Mouse (Mus musculus) left cerebral cortex, postnatal 36 days (tissue): Measurements from ENCODE around the gene Rftn2. TPM values are rescaled to one million over a fixed set of nuclear protein-coding genes. Genes with fewer than 3 reads are reported as not detected.

Source experiments
- DNase-seq, 2 experiments: peaks; one replicate each; pipeline ENCODE4 v3.0.0; 2021 to 2022; ENCODE audit warnings: low spot score in 2 of 2, mixed read lengths in 1 of 2
- intact Hi-C: fragments of 180-260 bp; cut with DNase I; formaldehyde crosslinking; loops from one replicate; pipeline ENCODE4 v1.15.1; 2025
- total RNA-seq, 2 experiments: library from RNA; stranded (reverse); gene quantifications; 2 replicates each; pipeline ENCODE4 v1.2.3; 2021

The Rftn2 gene
- total RNA-seq, result 10 to 100 TPM; 19.8 to 22.9 TPM

DNA sequence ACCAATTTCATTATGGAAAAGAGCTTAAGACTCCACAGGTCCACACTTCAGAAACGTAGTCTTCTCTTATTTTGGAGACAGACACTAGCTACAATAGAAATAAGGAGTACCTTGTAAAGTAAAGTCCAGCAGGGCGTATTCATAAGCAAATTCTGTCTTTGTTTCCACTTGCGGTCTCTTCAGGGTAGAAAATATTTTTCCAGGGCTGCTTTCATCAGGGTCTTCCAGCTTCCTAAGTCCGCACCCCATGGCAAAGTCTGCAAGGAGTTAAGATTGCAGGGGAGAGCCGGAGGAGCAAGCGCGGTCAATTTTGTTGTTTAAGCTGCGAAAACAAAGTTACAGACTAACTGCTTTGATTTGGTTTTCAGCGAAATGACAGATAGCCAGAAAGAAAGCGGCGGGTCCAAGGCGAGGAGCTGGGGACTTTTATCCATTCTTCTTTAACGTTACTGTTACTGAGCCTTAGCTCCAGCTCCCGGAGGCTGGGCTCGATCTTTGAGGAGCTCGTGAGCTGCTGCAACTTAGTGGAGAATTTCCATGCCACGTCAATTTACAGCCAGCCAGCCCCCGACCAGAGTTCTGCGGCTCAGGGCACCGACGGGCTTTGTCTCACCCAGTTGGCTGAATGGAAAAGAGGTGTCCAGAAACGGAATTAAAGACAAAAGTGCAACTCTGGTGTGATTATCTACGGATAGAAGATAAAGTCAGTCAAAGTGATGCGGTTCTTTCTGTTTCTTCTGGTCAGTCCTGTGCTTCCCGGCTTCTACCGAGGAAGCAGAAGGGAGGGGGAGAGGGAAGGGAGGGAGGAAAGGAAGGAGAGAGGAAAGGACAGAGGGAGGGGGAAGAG, at the start of gene Rftn2:
Gene Rftn2 (minus strand): TSS at position 772 of the 847 bp plus-strand sequence.
- no peak for DNase-seq
- intact Hi-C loops, result loop anchor here (5.0 kb wide), 1 partner anchor 34 kb away; no protein-coding TSS in a partner anchor

DNA sequence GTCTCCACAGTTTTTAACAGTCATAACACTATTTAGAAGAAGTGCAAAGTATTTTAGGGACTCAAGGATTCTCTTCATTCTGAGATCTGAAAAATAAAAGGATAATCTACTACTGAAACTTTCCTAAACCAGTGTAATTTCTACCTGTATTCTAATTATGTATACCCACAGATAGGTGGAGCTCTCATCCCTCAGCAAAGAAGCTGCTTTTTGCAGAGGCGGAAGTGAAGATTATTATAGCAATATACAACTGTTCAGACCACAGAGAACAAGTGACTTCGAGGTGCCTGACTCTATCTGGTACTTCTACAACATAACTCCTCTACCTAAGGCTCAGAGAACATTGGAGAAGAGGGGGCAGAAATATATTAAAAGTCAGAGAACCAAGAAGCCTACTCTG, 38.9 kb upstream of the Rftn2 start:
- intact Hi-C loops, result no loop called here
- no peak for DNase-seq

- intact Hi-C loops, result no loop called here
- no peak for DNase-seq
These were observed 37.8 kb upstream of the Rftn2 start for GRCm38 (mm10) chr1:55264385-55264784.

DNA sequence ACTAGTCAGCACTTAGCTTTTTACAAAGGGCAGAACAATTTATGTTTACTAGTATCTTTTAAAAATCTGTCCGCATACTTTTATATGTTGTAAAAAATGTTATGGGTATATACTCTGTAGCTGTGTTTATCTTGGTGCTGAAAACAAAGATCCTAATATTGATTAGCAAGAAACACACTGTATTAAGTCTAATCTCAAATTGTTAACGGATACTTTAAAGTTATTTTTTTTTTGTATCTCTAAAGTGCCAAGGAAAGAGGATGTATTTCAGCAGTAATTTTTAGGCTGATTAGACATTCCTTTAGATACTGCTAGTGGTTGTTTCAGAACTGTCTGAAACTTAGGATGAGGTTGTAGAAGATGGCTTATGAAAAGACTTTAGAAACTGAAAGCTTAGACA, 19.8 kb upstream of the Rftn2 start:
- intact Hi-C loops, result no loop called here
- no peak for DNase-seq

- no peak for DNase-seq
- intact Hi-C loops, result loop anchor here (5.0 kb wide), 2 partner anchors 152 to 633 kb away; partner anchors contain the start of genes Hspd1 and Hspe1
These were observed 12.7 kb upstream of the Rftn2 start for GRCm38 (mm10) chr1:55239237-55239636.

DNA sequence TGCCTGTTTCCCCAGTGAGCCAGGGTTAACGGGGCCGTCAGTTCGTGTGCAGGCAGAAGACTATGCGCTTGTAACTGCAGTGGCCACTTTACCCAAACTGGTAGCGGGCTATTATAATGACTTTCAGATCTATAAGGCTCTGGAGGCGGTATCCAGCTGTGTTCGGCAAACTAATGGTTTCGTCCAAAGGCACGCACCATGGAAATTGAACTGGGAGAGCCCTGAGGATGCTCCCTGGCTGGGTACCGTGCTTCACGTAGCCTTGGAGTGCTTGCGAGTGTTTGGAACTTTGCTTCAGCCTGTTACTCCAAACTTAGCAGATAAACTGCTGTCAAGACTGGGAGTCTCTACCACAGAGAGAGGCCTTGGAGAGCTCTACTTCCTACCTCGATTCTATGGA, 11.9 kb upstream of the Rftn2 start:
- intact Hi-C loops, result loop anchor here (1.0 to 5.0 kb wide), 3 partner anchors 145 to 634 kb away; partner anchors contain the start of genes Hspd1 and Hspe1

DNA sequence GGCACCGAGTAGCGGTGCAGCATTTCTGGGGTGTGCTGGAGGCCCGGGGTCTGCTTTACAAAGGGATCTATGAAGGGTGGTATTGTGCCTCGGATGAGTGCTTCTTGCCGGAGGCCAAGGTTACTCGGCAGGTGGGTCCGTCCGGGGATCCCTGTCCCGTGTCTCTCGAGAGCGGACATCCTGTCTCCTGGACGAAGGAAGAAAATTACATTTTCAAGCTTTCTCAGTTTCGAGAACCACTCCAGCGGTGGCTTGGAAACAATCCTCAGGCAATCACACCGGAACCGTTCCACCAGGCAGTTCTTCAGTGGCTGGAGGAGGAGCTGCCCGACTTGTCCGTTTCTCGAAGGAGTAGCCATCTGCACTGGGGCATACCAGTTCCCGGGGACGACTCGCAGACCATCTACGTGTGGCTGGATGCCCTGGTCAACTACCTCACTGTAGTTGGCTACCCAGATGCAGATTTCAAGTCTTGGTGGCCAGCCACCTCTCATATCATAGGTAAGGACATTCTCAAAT, 11.1 kb upstream of the Rftn2 start:
- intact Hi-C loops, result loop anchor here (1.0 to 5.0 kb wide), 4 partner anchors 107 to 635 kb away; partner anchors contain the start of genes Hspd1, Hspe1 and Mob4
- no peak for DNase-seq

More for the DNA sequence above, 11.9 kb upstream of the Rftn2 start:
- peak in 1 of 2 experiments; percentile 13 for DNase-seq

- intact Hi-C loops, result loop anchor here (2.0 to 5.0 kb wide), 3 partner anchors 106 to 635 kb away; partner anchors contain the start of genes Hspd1, Hspe1 and Mob4
- peak; percentile 95 to 96 for DNase-seq
These were observed 10.5 kb upstream of the Rftn2 start, which contains the start of gene Mars2 for GRCm38 (mm10) chr1:55236890-55237642. Gene Mars2, plus strand, starts transcription at chr1:55237177.

DNA sequence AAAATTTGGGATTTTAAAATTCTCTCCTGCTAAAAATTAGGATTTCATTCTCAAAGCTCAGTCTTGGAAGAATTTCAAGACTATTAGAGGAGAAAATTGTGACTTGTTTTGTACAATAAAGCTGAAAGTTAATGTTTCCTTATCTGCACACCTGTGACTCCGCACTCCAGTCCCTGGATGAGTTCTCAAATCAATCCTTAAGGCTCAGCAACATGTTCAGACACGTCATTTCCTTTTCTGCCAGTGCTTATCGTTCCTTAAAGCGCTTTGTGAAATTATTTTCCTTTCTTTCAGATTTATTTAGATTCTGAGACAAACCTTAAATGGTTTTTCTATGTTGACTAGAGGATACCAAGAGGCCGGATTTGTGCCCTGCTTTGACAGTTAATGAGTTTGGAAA, 9.9 kb upstream of the Rftn2 start:
- intact Hi-C loops, result loop anchor here (2.0 to 5.0 kb wide), 3 partner anchors 106 to 636 kb away; partner anchors contain the start of genes Hspd1, Hspe1 and Mob4
- DNase-seq, result no peak

- DNase-seq, result no peak
- intact Hi-C loops, result loop anchor here (5.0 kb wide), 2 partner anchors 148 to 637 kb away; partner anchors contain the start of genes Hspd1 and Hspe1
These were observed 8.4 kb upstream of the Rftn2 start for GRCm38 (mm10) chr1:55234910-55235520.

- intact Hi-C loops, result loop anchor here (5.0 kb wide), 1 partner anchor 36 kb away; no protein-coding TSS in a partner anchor
- no peak for DNase-seq
These were observed 1.8 kb upstream of the Rftn2 start for GRCm38 (mm10) chr1:55228256-55228884.

- no peak for DNase-seq
- intact Hi-C loops, result loop anchor here (5.0 kb wide), 1 partner anchor 35 kb away; no protein-coding TSS in a partner anchor
These were observed 794 bp upstream of the Rftn2 start for GRCm38 (mm10) chr1:55227376-55227775.

DNA sequence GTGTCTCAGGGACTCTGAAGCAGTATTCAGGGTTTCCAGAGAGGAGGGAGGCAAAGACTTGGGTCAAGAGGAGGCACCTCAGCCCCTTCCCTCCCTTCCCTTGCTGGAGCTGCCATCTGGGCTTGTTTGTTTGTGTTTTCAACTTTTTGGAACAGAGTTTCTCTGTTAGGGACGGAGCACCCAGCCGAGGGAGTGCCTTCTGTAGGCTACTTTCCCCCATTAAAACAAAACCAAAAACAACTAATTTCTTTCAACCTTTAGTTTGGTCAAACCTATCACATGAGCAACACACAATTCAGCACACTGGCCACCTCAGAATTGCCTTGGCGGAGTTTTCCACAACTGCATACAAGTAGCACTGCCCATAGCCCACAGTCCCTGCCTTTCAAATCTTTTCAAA, 1.2 kb downstream of the Rftn2 start:
- no peak for DNase-seq
- intact Hi-C loops, result loop anchor here (5.0 kb wide), 1 partner anchor 33 kb away; no protein-coding TSS in a partner anchor

DNA sequence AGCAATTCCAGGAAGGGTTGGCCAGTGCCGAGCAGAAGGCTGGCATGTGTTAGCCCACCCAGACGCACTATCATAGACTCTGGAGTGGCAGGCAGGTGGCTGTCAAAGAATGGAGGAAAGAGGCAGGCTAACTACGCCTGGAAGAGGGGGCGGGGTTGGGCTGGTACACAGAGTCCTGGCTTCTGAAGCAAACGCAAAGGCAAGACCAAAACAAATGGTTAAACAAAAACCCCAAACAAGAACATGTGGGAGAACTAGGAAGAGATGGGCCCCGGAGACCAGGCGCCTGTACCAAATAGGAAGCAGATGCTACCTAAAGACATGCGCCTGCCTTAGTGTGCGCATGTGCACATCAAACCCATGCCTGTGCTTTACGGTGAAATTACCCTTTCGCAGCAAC, 2.5 kb downstream of the Rftn2 start:
- no peak for DNase-seq
- intact Hi-C loops, result no loop called here

DNA sequence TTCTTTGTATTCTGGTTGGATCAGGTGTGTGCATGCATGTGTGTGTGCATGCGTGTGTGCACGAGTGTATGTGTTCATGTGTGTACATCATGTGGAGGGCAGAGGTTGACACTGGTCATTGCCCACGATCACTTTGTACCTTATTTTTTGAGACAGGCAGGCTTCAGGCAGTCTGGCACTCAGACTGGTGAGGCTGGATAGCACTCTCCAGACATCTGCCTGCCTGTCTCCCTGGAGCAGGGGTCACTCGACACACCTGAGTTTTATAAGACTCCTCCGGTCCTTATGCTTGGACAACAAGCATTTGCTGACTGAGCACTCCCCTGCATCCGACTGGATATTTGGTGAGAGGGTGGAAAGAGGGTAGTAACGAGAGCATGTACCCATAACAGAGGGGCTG, 3.6 kb downstream of the Rftn2 start:
- no peak for DNase-seq
- intact Hi-C loops, result no loop called here

- intact Hi-C loops, result no loop called here
- no peak for DNase-seq
These were observed 5.2 kb downstream of the Rftn2 start for GRCm38 (mm10) chr1:55221352-55221751.

DNA sequence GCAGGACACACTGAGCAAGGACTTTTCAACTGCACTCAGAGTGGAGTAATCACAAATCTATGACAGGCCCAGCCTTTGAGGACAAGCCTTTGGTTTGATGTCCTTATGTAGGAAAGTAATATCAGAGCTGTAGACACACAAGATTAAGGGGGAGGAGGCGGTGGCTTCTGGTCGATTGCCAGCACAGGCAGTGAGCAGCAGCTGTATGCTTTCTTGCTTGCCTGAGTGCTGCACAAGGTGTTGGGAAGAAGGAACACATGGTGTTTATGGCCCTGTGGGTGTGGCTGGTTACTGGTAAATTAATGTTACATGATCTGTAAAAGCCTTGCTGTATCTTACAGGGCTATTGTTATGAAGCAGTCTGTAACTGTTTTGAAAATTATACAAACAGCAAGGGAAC, 9.4 kb downstream of the Rftn2 start:
- intact Hi-C loops, result no loop called here
- DNase-seq, result no peak

- DNase-seq, result no peak
- intact Hi-C loops, result no loop called here
These were observed 11.3 kb downstream of the Rftn2 start for GRCm38 (mm10) chr1:55215185-55215813.
